Mouse (Mus musculus) c-Kit-negative CD71-positive TER-119-positive erythroid progenitor cells, embryonic 14.5 days (primary cell): ENCODE results near the gene Frmd4a.

Experiments
- DNase-seq: peaks from one replicate; pipeline ENCODE4 v3.0.0-alpha.2; 2013; ENCODE audit warnings: low read depth, low spot score

Frmd4a gene

GRCm38 (mm10) chr2:4017528-4018288 lies at the start of gene Frmd4a:
TSS of gene Frmd4a (plus strand) at chr2:4017717.
- DNase-seq = no peak

- no peak for DNase-seq
These were observed 28.6 kb upstream of the Frmd4a start for GRCm38 (mm10) chr2:3988876-3989275.

GRCm38 (mm10) chr2:3990431-3990830 lies 27.1 kb upstream of the Frmd4a start:
- DNase-seq = no peak

GRCm38 (mm10) chr2:4018431-4018876 lies 937 bp downstream of the Frmd4a start:
- DNase-seq = no peak

- no peak for DNase-seq
These were observed 1.4 kb downstream of the Frmd4a start for GRCm38 (mm10) chr2:4018909-4019308.

- DNase-seq = no peak
These were observed 7.4 kb downstream of the Frmd4a start for GRCm38 (mm10) chr2:4024927-4025326.

GRCm38 (mm10) chr2:4029031-4029747 lies 11.7 kb downstream of the Frmd4a start:
- no peak for DNase-seq

- no peak for DNase-seq
These were observed 18.7 kb downstream of the Frmd4a start for GRCm38 (mm10) chr2:4036153-4036589.

- DNase-seq = no peak
These were observed 19.2 kb downstream of the Frmd4a start for GRCm38 (mm10) chr2:4036651-4037117.

- DNase-seq = no peak
These were observed 24.5 kb downstream of the Frmd4a start for GRCm38 (mm10) chr2:4042009-4042408.

- no peak for DNase-seq
These were observed 38.0 kb downstream of the Frmd4a start for GRCm38 (mm10) chr2:4055481-4055880.

GRCm38 (mm10) chr2:4060675-4061074 lies 43.2 kb downstream of the Frmd4a start:
- no peak for DNase-seq

- no peak for DNase-seq
These were observed 54.3 kb downstream of the Frmd4a start for GRCm38 (mm10) chr2:4071831-4072230.

- no peak for DNase-seq
These were observed 66.4 kb downstream of the Frmd4a start for GRCm38 (mm10) chr2:4083877-4084276.

- no peak for DNase-seq
These were observed 80.1 kb downstream of the Frmd4a start for GRCm38 (mm10) chr2:4097601-4098000.

- no peak for DNase-seq
These were observed 81.6 kb downstream of the Frmd4a start for GRCm38 (mm10) chr2:4098948-4099776.

GRCm38 (mm10) chr2:4099777-4100104 lies 82.2 kb downstream of the Frmd4a start:
- no peak for DNase-seq

GRCm38 (mm10) chr2:4101370-4101769 lies 83.9 kb downstream of the Frmd4a start:
- DNase-seq = no peak

GRCm38 (mm10) chr2:4113303-4113920 lies 95.9 kb downstream of the Frmd4a start:
- no peak for DNase-seq

GRCm38 (mm10) chr2:4119678-4120458 lies 102.4 kb downstream of the Frmd4a start:
- no peak for DNase-seq

- no peak for DNase-seq
These were observed 113.7 kb downstream of the Frmd4a start for GRCm38 (mm10) chr2:4131216-4131615.
